Mouse (Mus musculus): ENCODE measurements around the gene Stac2. TPM values are rescaled to one million over a fixed set of nuclear protein-coding genes. Genes with fewer than 3 reads are reported as not detected.

The Stac2 gene
- polyA plus RNA-seq, 1 experiment from 2014 or later: 0.34 TPM

DNA sequence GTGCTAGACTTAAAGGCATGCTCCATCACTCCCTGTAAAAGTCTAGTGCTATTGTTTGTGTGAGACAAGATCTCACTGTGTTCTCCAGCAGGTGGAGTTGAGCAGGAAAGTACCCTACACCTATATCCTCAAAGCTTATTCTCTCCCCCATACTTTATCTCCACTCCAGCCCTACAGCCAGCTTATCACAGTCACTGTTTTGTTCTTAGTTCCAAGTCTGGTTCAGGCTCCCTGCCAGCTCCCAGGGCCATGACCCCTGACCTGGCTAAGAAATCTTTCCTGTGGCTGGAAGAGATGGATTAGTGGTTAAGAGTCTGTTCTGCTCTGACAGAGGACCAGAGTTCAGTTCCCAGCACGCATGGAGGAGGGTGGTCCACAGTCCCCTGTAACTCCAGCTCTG lies 6.8 kb downstream of the Stac2 start:
- peaks cover 25% of the 10 kb centered on the region for H3K4me1 ChIP-seq
- no peak overlapping the region for H3K4me3 ChIP-seq
- H3K36me3 ChIP-seq: no peaks in the 10 kb centered on the region
- no peak for DNase-seq (ENCODE audit: low spot score)
- peaks cover 52% of the 10 kb centered on the region for H3K27me3 ChIP-seq (ENCODE audit: insufficient read depth, poor library complexity, severe bottlenecking)
- H3K9me3 ChIP-seq: no peaks in the 10 kb centered on the region
- H3K27ac ChIP-seq: no peak overlapping the region
- WGBS: 83% methylated on average over 1 of the region's 1 CpGs

DNA sequence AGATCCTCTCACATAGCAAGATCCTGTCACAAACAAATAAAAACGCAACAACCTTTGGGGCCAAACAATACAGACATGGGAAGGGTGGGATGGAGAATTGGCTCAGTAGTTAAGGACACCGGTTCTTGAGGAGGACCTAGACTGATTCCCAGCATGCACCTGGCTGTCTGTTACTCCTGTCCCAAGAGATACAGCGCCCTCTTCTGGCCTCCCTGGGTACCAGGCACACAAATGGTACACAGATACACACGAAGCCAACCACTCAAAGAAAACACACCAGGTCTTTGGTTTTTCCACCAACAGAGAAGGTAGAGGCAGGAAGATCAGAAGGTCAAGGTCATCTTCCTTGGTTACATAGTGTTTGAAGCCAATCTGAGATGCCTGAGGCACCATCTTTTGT lies 7.7 kb downstream of the Stac2 start:
- DNase-seq (ENCODE audit: low spot score): no peak
- 67% methylated on average over 4 of the region's 4 CpGs for WGBS
- Histone ChIP-seq H3K36me3 (no peaks in the 10 kb centered on the region), H3K4me3 (no peak overlapping the region), H3K4me1 (peaks cover 24% of the 10 kb centered on the region), H3K27me3 (ENCODE audit: insufficient read depth, poor library complexity, severe bottlenecking) (peaks cover 48% of the 10 kb centered on the region), H3K9me3 (no peaks in the 10 kb centered on the region), H3K27ac (no peak overlapping the region)

DNA sequence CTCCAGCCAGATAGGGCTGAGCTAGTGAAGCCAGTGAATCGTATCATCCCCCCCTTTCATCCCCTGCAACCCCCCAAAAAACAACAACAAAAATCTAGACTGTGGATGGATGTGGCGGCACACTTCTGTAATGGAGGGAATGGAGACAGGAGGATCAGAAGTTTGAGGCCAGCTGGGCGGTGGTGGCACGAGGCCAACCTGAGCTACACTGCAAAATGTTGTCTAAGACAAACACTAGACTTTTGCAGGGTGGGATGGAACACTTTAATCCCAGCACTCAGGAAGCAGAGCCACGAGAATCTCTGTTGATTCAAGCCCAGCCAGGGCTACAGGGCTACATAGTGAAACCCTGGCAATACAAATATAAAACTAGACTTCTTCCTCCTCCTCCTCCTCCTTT lies 9.2 kb downstream of the Stac2 start:
- Histone ChIP-seq H3K4me1 (peaks cover 21% of the 10 kb centered on the region), H3K4me3 (no peak overlapping the region), H3K9me3 (no peaks in the 10 kb centered on the region), H3K27me3 (ENCODE audit: insufficient read depth, poor library complexity, severe bottlenecking) (peaks cover 41% of the 10 kb centered on the region), H3K27ac (no peak overlapping the region), H3K36me3 (no peaks in the 10 kb centered on the region)
- 66% methylated on average over 5 of the region's 5 CpGs for WGBS
- DNase-seq (ENCODE audit: low spot score): no peak

DNA sequence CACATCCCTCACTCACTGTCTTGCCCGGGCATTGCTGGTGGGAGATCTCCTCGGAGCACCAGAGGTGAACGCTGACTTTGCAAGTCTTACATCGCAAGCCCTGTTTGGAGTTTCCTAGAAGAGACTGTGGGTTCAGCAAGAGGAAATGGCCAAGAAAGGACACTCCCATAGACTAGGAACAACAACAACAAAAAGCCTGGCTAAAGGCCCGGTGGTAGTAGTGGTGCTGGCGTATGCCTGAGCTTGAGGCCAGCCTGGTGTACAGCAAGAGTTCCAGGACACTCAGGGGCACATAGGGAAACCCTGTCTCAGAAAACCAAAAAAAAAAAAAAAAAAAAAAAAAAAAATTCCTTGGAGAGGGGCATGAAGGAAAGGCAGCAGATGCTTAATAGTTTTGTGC lies 10.5 kb downstream of the Stac2 start:
- H3K4me3 ChIP-seq: no peak overlapping the region
- no peaks in the 10 kb centered on the region for H3K36me3 ChIP-seq
- peaks cover 22% of the 10 kb centered on the region for H3K4me1 ChIP-seq
- no peak for DNase-seq (ENCODE audit: low spot score)
- H3K27me3 ChIP-seq (ENCODE audit: insufficient read depth, poor library complexity, severe bottlenecking): peaks cover 36% of the 10 kb centered on the region
- H3K9me3 ChIP-seq: no peaks in the 10 kb centered on the region
- 74% methylated on average over 6 of the region's 6 CpGs for WGBS
- H3K27ac ChIP-seq: no peak overlapping the region

DNA sequence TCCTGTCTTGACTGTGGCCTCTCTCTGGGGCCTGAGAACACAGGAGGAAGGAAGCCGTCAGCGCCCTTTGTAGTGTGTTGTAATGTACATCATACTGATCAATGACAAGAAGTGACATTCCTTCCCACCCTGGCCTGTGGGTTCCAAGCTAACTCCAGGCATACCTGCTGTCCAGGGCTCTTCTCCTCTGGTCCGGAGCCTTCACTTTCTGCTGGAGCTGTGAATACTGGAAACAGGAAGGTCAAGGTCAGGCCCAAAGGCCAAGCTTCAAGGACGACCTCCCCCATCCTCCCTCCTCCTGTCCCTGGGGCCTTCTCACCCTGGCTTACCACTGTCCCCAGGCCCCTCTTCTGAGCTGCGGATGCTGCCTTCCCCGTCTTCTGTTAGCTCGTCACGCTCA lies 12.3 kb downstream of the Stac2 start:
- Histone ChIP-seq H3K4me1 (peaks cover 27% of the 10 kb centered on the region), H3K36me3 (no peaks in the 10 kb centered on the region), H3K27ac (peak overlapping the region; percentile 59; the same call in 1 of the 2 replicates), H3K27me3 (ENCODE audit: insufficient read depth, poor library complexity, severe bottlenecking) (peaks cover 51% of the 10 kb centered on the region), H3K4me3 (no peak overlapping the region), H3K9me3 (no peaks in the 10 kb centered on the region)
- 61% methylated on average over 8 of the region's 8 CpGs for WGBS
- DNase-seq (ENCODE audit: low spot score): no peak

DNA sequence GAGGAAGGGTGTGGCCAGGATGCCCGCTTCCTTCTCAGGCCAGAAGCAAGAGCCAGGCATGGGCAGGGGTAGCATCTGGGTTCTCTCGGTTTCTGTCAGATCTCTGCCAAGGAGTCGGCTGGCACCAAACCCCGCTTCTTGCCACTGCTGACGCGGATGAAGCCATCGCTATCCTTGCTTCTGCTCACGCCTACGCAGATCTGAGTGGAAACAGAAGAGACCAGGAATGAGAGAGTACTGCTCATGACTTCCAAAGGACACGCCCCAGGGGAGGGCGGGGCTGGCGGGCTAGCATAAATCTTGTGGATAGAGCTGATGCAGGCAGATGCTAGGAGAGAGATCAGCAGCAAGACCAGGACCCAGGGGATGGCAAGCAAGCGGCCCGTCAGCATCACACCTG lies 15.4 kb downstream of the Stac2 start:
- H3K36me3 ChIP-seq: no peaks in the 10 kb centered on the region
- H3K4me1 ChIP-seq: peaks cover 32% of the 10 kb centered on the region
- H3K27me3 ChIP-seq (ENCODE audit: insufficient read depth, poor library complexity, severe bottlenecking): peaks cover 54% of the 10 kb centered on the region
- no peaks in the 10 kb centered on the region for H3K9me3 ChIP-seq
- H3K27ac ChIP-seq: no peak overlapping the region
- DNase-seq (ENCODE audit: low spot score): no peak
- H3K4me3 ChIP-seq: no peak overlapping the region
- 43% methylated on average over 14 of the region's 14 CpGs for WGBS

DNA sequence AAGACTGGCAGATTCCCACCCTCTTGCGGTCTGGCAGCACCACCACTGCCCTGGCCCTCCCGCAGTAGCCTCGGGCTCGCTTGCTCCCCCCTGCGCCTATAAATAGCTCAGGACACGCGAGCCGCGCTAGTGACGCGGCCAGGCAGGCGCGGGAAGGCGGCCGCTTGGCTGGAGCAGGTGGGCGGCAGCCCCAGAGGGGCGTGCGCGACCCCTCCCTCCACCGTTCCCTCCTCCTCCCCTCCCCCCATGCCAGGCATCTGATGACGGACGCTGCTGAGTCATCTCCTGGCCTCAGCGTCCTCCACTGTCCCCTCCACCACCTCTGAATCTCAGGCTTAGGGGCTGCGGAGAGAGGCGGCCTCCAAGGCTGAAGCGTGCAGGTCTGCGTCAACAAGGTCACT lies 17.3 kb downstream of the Stac2 start:
- peak overlapping the region; percentile 57 for H3K4me3 ChIP-seq
- peaks cover 48% of the 10 kb centered on the region for H3K27me3 ChIP-seq (ENCODE audit: insufficient read depth, poor library complexity, severe bottlenecking)
- peak overlapping the region; percentile 80 for H3K27ac ChIP-seq
- peaks cover 28% of the 10 kb centered on the region for H3K4me1 ChIP-seq
- peak; percentile 85 for DNase-seq (ENCODE audit: low spot score)
- 1% methylated on average over 26 of the region's 27 CpGs for WGBS
- H3K36me3 ChIP-seq: peaks cover 5% of the 10 kb centered on the region
- no peaks in the 10 kb centered on the region for H3K9me3 ChIP-seq

DNA sequence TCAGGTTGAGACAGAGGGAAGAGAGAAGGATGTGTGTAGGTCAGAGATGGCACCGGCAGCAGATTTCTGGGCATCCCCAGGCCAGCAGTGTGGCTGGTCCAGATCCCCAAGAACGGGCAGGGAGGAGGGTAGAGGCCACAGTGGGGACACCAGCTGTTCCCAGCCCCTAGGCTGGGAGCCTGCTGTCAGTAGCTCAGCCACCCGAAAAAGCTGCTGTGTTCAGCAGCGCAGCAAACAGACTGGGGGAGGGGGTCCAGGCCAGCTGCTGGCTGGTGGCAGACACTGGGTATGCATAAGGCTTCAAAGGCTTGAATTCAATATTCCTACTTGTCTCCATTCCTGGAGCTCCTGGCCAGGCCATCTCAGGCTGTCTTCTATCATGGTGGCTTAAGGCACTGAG lies 18.4 kb downstream of the Stac2 start:
- WGBS: 43% methylated on average over 4 of the region's 4 CpGs
- H3K27me3 ChIP-seq (ENCODE audit: insufficient read depth, poor library complexity, severe bottlenecking): peaks cover 45% of the 10 kb centered on the region
- H3K4me1 ChIP-seq: peaks cover 25% of the 10 kb centered on the region
- no peak overlapping the region for H3K27ac ChIP-seq
- no peaks in the 10 kb centered on the region for H3K9me3 ChIP-seq
- peaks cover 17% of the 10 kb centered on the region for H3K36me3 ChIP-seq
- no peak for DNase-seq (ENCODE audit: low spot score)
- no peak overlapping the region for H3K4me3 ChIP-seq

DNA sequence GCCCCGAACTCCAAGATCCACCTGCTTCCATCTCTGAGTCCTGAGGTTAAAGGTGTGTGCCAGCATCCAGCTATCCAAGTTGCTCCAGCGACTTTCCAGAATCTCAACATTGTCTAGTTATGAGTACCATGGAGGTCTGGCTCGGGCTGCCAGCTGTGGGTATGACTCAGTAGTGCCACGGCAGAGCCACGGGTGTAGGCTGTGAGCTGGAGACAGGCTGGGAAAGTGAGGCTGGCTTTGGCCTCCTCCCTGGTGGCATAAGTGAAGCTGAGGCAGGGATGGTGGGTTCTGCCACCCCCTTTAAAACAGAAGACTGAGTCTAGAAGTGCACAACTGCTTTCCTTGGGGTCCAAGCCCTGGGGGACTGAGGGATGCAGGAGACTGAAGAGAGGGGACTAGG lies 19.2 kb downstream of the Stac2 start:
- Histone ChIP-seq H3K4me3 (no peak overlapping the region), H3K9me3 (no peaks in the 10 kb centered on the region), H3K4me1 (peaks cover 25% of the 10 kb centered on the region), H3K27ac (no peak overlapping the region), H3K27me3 (ENCODE audit: insufficient read depth, poor library complexity, severe bottlenecking) (peaks cover 39% of the 10 kb centered on the region), H3K36me3 (peaks cover 24% of the 10 kb centered on the region)
- no peak for DNase-seq (ENCODE audit: low spot score)
- WGBS: 81% methylated on average over 5 of the region's 5 CpGs

DNA sequence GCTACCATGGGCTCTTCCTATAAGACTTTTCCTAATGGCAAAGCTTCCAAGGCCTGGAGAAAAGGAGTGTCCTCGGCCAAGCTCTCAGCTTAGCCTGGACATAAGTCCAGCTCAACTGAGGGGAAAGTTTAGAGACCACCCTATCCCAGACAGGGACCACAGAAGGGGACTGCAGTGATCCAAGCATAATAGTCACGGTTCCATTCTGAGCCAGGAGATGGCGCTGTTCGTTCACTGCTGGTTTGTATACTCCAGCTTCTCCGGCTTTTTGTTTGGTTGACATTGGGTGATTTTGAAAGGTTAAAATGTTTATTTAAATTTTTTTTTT lies 21.9 kb downstream of the Stac2 start:
- WGBS: 9% methylated on average over 5 of the region's 5 CpGs
- Histone ChIP-seq H3K27ac (no peak overlapping the region), H3K9me3 (no peaks in the 10 kb centered on the region), H3K4me3 (no peak overlapping the region), H3K36me3 (peaks cover 36% of the 10 kb centered on the region), H3K27me3 (ENCODE audit: insufficient read depth, poor library complexity, severe bottlenecking) (peaks cover 17% of the 10 kb centered on the region), H3K4me1 (peaks cover 21% of the 10 kb centered on the region)
- peak; percentile 90 for DNase-seq (ENCODE audit: low spot score)

DNA sequence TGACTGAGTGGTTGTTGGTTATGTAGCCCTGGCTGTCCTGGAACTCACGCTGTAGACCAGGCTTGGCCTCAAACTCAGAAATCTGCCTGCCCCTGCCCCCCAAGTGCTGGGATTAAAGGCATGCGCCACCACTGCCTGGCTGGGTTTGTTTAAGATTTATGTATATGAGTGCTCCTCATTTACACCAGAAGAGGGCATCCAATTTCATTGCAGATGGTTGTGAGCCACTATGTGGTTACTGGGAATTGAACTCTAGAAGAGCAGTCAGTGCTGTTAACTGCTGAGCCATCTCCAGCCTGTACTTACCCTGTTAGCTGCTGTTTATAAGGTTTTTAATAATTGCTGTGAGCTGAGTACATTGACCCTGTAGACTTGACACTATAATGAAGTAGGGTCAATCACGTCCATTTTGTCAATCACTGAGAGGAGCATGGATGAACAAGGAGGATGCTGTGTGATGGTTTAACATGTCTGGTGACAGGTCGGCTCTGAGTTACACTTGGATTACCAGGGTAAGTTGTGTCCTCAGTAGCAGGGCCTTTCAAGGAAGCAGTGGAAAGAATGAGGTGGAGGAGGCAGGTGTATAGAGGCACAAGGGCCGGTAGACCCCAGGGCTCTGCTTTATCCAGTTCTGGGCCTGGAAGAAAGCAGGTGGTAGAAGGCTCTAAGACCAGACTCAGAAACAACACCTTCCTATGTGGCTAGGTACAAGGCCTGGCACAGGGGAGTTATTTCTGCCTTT lies 22.4 kb downstream of the Stac2 start:
- no peak for DNase-seq (ENCODE audit: low spot score)
- H3K9me3 ChIP-seq: no peaks in the 10 kb centered on the region
- H3K4me3 ChIP-seq: no peak overlapping the region
- peaks cover 18% of the 10 kb centered on the region for H3K4me1 ChIP-seq
- 62% methylated on average over 5 of the region's 5 CpGs for WGBS
- H3K27me3 ChIP-seq (ENCODE audit: insufficient read depth, poor library complexity, severe bottlenecking): peaks cover 12% of the 10 kb centered on the region
- H3K36me3 ChIP-seq: peaks cover 36% of the 10 kb centered on the region
- H3K27ac ChIP-seq: no peak overlapping the region

DNA sequence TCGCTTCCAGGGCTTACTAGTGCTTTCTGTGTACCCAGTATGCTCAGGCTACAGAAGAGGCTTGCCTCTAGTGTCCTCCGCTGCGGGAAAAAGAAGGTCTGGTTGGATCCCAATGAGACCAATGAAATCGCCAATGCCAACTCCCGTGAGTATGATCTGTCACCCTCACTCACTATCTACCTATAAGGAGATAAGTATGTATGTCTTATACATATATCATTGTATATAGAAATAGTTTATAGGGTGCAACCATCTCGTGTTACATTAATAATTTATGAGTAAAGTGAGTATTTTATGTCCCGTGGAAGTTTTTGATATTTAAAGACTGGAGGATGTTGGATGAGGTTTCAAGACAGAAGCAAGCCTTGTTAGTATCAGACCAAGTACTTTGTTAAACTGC lies 25.5 kb downstream of the Stac2 start:
- WGBS: 18% methylated on average over 7 of the region's 7 CpGs
- Histone ChIP-seq H3K4me3 (peak overlapping the region; percentile 100), H3K9me3 (no peaks in the 10 kb centered on the region), H3K36me3 (peaks cover 36% of the 10 kb centered on the region), H3K27ac (peak overlapping the region; percentile 100), H3K27me3 (ENCODE audit: insufficient read depth, poor library complexity, severe bottlenecking) (no peaks in the 10 kb centered on the region), H3K4me1 (peaks cover 18% of the 10 kb centered on the region)
- DNase-seq (ENCODE audit: low spot score): no peak

DNA sequence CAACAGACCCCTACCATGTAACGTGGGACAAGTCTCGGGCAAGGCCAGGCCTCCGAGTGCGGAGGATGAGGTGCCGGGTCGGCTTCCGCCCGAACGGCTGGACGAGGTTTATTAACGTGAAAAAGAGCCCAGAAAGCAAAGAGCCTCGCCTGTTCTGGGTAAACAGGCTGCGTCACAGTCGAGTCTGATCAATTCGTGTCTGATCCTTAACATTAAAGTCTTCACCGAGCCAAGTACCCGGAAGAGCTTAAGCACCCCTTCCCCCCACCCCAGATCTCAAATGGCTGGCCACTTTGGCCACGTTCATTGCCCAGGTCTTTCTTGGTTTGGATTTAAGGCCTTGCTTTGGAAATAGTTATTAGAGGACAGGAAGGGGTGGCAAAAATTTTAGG lies 26.0 kb downstream of the Stac2 start:
- under 1% methylated on average over 18 of the region's 18 CpGs for WGBS
- no peak for DNase-seq (ENCODE audit: low spot score)
- H3K27me3 ChIP-seq (ENCODE audit: insufficient read depth, poor library complexity, severe bottlenecking): no peaks in the 10 kb centered on the region
- peaks cover 36% of the 10 kb centered on the region for H3K36me3 ChIP-seq
- peak overlapping the region; percentile 100 for H3K27ac ChIP-seq
- no peaks in the 10 kb centered on the region for H3K9me3 ChIP-seq
- peaks cover 23% of the 10 kb centered on the region for H3K4me1 ChIP-seq
- peak overlapping the region; percentile 100 for H3K4me3 ChIP-seq

All from heart, embryonic 10.5 days (tissue).